Mouse (Mus musculus) E14TG2a.4 (cell line): ENCODE measurements around the gene Creg2.

Experiments
- CTCF ChIP-seq: conservative IDR thresholded peaks from 2 replicates; pipeline ENCODE4 v1.5.1; 2014; ENCODE audit warnings: low read length
- POU5F1 ChIP-seq: IDR thresholded peaks from 2 replicates; pipeline ENCODE4 v1.6.1; 2014; ENCODE audit warnings: low read length, borderline replicate concordance

DNA sequence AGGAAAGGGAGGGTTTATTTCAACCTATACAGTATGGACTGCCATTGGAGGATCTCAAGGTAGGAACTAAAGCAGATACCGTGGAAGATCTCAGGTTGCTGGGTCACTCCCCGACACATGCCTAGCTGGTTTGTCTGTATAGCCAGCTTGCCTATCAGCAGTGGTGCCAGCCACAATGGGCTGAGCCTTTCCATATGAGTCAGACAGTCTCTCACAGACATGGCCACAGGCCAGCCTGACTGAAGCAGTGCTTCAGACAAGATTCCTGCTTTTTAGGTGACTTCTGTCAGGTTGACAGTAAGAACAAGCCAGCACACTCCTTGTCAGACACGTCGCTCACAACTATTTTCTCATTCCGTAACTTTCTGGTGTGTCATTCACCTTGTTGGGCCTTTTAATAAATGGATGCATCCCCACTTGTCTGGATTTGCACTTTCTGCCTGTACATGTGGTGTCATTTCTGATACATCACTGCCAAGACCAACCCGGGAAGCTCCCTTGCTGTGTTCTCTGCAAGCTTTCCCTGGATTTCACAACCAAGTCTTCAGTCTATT lies 5.8 kb upstream of the Creg2 start:
- no peak for TF ChIP-seq CTCF
- TF ChIP-seq POU5F1 = no peak
